Mouse (Mus musculus): Measurements from ENCODE around the gene Cpt2.

DNA sequence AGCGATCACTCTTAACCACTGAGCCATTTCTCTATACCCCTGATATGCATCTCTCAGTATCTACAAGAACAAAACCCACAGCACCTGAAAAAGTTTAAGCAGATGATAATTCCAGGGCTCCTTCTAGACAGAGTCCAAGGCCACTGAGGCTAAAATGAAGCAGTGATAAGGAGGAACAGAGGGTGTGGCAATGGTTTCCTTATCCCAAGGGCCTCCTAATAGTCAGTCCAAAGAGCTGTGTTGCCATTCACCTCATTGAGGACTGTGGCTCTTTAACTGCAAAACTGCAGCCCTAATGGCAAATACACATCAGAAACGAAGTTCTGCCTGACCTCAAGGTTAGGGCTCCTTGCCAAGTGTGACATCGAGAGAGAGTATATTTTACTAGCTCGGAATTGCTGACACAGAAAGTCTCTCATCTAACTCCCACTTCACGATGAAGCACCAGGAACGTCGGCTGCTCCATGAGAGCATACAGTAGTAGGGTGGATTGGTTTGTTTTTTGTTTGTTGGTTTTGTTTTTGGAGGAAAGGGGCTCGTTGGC, 2.2 kb downstream of the Cpt2 start:
- TF ChIP-seq POLR2A (IDR thresholded peaks at IDR 0.05; ENCODE audit: extremely low read depth, insufficient read depth, low read length), result no peak
- TF ChIP-seq CTCF (IDR thresholded peaks at IDR 0.05; ENCODE audit: extremely low read depth, insufficient read depth, low read length), result no peak

All from cortical plate, adult 2 months (tissue).